ENCODE assay signal across 10 mouse cellular contexts in genomic region chr3:97971117-97971516, GRCm38 (mm10). TPM values are rescaled to one million over a fixed set of nuclear protein-coding genes. Genes with fewer than 3 reads are reported as not detected.
A peak's percentile ranks its signal among the peaks of the same experiment; 100 is the strongest.
DNase-seq lines count a peak whose midpoint lies in the region; ATAC-seq lines count a peak whose summit lies in the region.
"Had no signal": no experiment of that assay in that cellular context is flagged by ENCODE, and none has a peak within 500 bp of the region (broad histone marks: within the 10 kb centered on the region; RNA-seq: fewer than 3 reads in every experiment).

No protein-coding gene starts in this region.

- no peak for DNase-seq in neural tube, embryonic 10.5 days (ENCODE audit: extremely low spot score, low spot score)
- peak; percentile 41 for DNase-seq in lung, postnatal 10 days
- peak; percentile 30 for DNase-seq in thymus, postnatal 25 days
- no peak for DNase-seq in urinary bladder, adult 2 months (ENCODE audit: low spot score)
- no peak for DNase-seq in forebrain, embryonic 10.5 days (ENCODE audit: extremely low spot score, low spot score)
- DNase-seq in cerebellum, postnatal 25 days: no peak
- DNase-seq: adrenal gland, postnatal 25 days had no signal

- H3K9me3 ChIP-seq in neural tube, embryonic 13.5 days: no peaks in the 10 kb centered on the region
- H3K9me3 ChIP-seq in forebrain, embryonic 10.5 days: no peaks in the 10 kb centered on the region

- peaks cover 13% of the 10 kb centered on the region; the same call in 1 of the 2 replicates for H3K4me1 ChIP-seq in neural tube, embryonic 13.5 days (replicated peaks)
- peaks cover 30% of the 10 kb centered on the region for H3K4me1 ChIP-seq in forebrain, embryonic 10.5 days

- no peak overlapping the region for H3K27ac ChIP-seq in neural tube, embryonic 13.5 days (replicated peaks)
- no peak overlapping the region; the same call in 1 of the 2 replicates for H3K27ac ChIP-seq in forebrain, embryonic 10.5 days

- no peak overlapping the region for H3K4me3 ChIP-seq in neural tube, embryonic 13.5 days
- H3K4me3 ChIP-seq in forebrain, embryonic 10.5 days: no peak overlapping the region

- H3K36me3 ChIP-seq in neural tube, embryonic 13.5 days: no peaks in the 10 kb centered on the region
- no peaks in the 10 kb centered on the region for H3K36me3 ChIP-seq in forebrain, embryonic 10.5 days (replicated peaks)

- H3K4me2 ChIP-seq in neural tube, embryonic 13.5 days: no peak overlapping the region

- 0 out of 2 replicates have a peak overlapping the region, but pooled peaks have one; percentile 12 for H3K9ac ChIP-seq in neural tube, embryonic 13.5 days

- H3K27me3 ChIP-seq in neural tube, embryonic 13.5 days: no peaks in the 10 kb centered on the region
- H3K27me3 ChIP-seq in forebrain, embryonic 10.5 days (ENCODE audit: poor library complexity, severe bottlenecking): peaks cover 7% of the 10 kb centered on the region; the same call in 1 of the 2 replicates

- WGBS in neural tube, embryonic 13.5 days: 14% methylated on average over 7 of the region's 7 CpGs
- 29% methylated on average over 7 of the region's 7 CpGs for WGBS in forebrain, embryonic 10.5 days

- ATAC-seq in neural tube, embryonic 13.5 days (ENCODE audit: low read depth): no peak
- ATAC-seq in hematopoietic stem cell, adult 5-6 weeks (replicated peaks in 1 of 2; ENCODE audit: insufficient read depth in 1 of 2, low FRiP score in 2 of 2, low TSS enrichment in 1 of 2, low read depth in 1 of 2, poor library complexity in 2 of 2, severe bottlenecking in 2 of 2): peak; percentile 97 to 99
- ATAC-seq: forebrain, embryonic 16.5 days had no signal

RNA-seq across cellular contexts. Expression of gene Notch2, which starts 42.2 kb away (rescaled TPM):
- polyA plus RNA-seq in neural tube, embryonic 13.5 days (2015; fragmentation: Nextera tagmentation; extraction: Ambion mirVana): 11.2 and 14.1 TPM in 2 replicates
- total RNA-seq in hematopoietic stem cell, adult 5-6 weeks (2017): 46.6 and 58.7 TPM in 2 replicates
- polyA plus RNA-seq in urinary bladder, adult 2 months (2012; rRNA removed): 23.1 and 31.2 TPM in 2 replicates
- 19.1 and 21.2 TPM in 2 replicates for polyA plus RNA-seq in forebrain, embryonic 10.5 days (2016; fragmentation: Nextera tagmentation; extraction: Ambion mirVana)

Comparison
In these comparisons a context has a peak if more than half of its experiments do, and no peak if none do; other contexts are left out.
1. DNase-seq: peak in lung, postnatal 10 days (single experiment) and thymus, postnatal 25 days (single experiment); none in neural tube, embryonic 10.5 days (single experiment), urinary bladder, adult 2 months (single experiment), forebrain, embryonic 10.5 days (single experiment) and cerebellum, postnatal 25 days (0 of 2).